Mouse (Mus musculus) cerebellum, adult 11-12 months (tissue): ENCODE measurements around the gene Zfp948.
A peak's percentile ranks its signal among the peaks of the same experiment; 100 is the strongest.
"Not testable (repeated sequence)": the region's sequence is repeated elsewhere in the genome, so short reads cannot be mapped to it uniquely, and the experiment has no call there.

Source experiments
- DNase-seq: peaks from one replicate; pipeline ENCODE4 v3.0.0; 2022

Zfp948 gene

DNA sequence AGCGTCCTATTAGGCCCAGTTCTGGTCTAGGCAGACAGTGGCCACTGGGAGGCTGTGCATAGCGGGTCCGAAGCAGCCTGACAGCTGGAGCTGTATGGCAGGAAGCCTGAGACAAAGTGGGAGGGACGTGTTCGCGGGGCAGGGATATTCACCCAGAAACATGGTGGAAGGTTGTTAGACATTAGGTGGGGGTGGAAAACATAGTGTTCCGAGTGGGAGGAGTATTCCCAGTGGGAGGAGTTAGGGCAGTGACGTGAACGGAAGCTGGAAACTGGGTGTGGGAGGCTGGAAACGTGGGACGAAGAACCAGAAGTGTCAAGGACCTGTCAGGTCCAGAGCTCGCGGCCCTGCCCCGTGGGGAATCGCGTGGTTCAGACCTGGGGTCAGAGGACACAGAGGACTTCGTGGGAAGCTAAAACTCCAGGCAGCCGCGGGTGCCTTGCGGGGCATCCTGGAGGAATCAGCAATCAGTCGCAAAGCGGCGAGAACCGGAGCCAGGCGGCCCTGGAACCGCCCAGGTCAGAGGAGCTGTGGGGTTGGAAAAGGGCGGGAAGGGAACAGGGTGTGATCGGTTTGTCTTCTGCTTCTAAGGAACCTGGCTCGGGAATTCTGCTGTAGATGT lies at the start of gene Zfp948:
TSS of gene Zfp948 (plus strand) at position 281 of the 622 bp plus-strand sequence.
- DNase-seq, result peak; percentile 80

DNA sequence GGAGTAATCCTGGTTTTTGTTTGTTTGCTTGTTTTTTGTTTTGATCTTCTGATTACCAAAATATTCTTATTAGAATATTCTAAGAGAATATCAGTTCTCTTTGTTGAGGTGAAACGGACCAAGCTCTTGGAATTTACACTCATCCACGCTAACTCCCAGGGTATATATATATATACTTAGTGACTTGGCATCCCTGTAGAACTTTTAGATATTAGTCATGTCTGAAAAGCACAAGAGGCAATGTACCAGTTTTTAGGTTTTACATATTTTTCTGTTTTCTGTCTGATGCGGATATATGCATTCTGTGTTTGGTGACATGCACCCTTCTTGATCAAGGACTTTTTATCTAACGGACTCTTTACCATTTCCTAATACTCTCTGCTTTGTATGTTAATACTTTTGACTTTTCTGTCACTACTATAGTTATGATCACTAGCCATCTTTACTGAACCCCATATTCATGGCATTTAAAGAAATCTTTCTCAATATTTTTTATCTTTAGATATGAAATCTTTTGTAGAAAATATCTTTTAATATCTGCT lies 49.6 kb upstream of the Zfp948 start:
- no peak for DNase-seq

DNA sequence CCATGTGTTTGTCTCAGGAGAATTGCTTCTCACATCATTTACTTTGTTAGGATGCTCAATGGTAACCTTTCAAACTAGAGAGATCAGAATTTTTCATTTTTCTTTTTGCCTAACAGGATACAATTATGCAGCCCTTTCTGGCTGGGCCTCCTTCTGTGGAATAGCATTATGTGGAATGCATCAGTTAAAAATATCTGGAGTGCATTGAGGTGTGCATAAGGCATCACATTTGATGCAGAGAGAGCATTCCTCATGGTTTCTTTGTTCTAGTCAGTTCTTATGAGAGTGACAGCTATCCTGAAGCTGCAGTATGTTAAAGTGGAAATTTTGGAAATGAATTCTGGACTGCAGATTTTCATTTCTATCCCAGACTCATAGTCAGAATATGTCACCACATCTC lies 40.5 kb upstream of the Zfp948 start:
- DNase-seq, result no peak

DNA sequence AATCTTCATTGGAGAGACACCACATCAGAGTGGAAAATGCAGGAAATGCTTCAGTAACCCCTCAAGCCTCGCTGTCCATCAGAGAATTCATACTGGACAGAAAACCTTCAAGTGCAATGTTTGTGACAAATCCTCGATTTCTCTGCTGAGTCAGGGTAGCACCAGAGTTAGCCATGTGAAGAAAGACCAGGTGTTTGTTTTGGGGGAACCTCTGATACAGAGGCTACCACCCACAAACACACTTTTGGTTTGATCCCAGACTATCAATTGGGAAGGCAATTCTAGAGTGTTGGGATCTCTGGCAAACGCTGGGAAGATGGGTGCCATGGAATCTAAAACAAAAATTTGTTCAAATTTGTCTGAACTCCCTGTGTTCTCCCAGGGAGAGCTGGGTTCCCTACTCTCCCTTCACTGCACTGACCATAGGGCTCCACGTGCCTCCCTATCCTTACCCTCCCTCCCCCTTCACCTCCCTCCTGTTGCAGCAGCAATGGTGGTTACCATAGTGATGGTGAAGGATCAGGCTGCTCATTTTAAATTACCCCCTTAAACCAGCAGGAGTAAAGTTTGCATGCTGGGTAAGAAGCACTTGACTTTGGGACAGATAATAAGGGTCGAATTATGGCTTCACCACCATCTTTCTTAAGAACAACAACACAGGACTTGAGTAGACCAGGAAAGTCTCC lies 36.0 kb upstream of the Zfp948 start:
- DNase-seq, result peak; percentile 16

DNA sequence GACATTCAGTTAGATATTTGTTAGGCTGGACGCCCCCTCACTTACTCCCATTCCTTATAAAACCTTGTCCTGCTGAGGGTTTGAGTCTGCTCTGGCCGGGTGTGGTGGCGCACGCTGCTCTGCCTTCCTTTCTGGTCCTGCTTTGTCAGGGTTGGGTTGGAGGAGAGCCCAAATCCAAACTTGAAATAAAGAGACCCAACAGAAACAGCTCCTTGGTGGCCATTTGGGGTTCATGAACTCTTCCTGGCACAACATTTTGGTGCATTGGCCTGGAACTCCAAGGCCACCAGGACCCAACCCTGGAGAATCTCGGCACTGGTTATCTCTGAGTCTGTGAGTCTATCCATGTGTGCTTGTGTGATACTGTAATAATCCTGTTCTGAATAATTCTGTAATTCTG lies 35.2 kb upstream of the Zfp948 start:
- DNase-seq, result peak; percentile 51

DNA sequence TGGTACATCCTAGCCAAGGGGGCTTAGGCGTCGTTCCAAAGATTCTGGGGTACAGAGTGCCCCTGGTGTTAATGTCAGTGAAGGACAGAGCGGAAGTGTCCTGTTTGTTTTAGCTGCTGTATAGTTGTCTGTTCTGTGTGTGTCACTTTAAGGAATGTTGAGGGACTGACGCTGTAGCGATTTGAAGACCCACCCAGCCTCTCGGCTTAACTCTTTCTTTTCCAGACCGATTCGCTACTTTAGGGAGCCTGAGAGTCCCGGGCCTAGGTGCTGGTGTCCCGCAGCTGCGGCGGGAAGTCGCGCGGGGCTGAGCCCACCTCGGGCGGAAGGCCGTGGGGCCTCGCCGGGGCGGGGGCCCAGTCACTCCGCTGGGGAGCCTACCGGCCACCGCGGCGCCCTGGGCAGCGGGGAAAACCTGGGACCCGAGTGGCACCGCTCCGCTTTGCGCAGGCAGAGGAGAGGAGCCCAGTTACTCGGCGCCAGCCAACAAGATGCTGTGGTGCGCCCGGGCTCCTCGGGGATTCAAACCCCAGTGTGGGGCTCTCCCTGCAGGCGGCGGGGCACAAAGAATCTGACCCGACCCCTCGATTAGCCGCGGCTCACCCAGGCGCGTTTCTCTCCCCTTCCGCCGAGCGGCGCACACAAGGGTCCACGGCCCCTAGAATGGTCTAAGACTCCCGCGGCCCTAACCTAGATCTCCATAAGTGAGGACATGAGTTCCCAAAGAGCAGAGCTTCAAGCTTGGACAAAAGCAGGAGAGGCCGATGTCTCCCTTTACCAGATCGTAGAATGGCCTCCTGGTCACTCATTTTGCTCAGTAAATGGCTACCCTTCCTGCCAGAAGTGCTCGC lies 34.5 kb upstream of the Zfp948 start:
- DNase-seq, result peak; percentile 72

DNA sequence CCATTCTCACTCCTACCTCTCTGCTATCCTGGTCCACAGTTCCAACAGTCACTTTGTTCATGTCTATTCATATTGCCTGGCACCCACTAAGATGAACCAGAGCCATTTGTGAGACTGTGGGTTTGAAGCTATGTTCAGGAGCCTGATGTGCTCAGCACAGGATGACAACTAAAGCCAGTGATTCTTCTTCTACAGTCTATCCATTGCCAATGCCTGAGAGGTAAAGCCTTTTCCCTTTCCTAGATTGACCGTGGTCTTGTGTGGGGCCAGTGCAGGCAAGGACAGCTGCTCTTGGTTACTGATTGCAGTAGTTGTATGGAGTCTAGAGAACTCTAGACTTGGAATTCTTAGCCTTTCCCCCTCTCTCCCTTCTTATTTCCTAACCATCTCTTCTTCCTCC lies 32.8 kb upstream of the Zfp948 start:
- DNase-seq, result peak; percentile 15

DNA sequence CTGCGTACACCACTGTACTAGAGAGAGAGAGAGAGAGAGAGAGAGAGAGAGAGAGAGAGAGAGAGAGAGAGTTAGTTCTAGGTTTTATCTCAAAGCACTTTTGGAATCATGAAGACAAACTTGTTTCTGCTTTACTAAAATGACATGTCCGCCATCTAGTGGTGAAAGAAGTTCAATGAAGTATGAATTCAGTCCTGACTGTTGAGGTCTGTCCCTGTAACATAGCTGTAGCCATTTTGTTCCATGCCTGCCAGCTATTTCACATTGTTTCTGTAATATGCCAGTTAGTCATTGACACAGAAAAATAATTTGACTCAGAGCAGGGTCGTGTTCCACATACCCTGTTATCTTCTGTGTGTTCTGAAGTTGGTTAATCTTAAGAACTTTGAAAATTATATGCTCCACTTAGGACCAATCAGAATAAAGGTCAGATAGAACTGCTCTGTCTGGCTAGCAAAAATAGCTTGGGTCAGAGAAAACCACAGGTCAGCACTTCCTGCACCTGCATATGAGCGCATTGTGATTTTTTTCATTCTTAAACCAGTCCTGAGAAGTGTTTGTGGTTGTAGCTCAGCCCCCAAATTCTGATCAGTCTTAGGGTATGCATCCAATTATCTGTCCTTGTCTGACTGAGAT lies 32.2 kb upstream of the Zfp948 start:
- peak; percentile 16 for DNase-seq

DNA sequence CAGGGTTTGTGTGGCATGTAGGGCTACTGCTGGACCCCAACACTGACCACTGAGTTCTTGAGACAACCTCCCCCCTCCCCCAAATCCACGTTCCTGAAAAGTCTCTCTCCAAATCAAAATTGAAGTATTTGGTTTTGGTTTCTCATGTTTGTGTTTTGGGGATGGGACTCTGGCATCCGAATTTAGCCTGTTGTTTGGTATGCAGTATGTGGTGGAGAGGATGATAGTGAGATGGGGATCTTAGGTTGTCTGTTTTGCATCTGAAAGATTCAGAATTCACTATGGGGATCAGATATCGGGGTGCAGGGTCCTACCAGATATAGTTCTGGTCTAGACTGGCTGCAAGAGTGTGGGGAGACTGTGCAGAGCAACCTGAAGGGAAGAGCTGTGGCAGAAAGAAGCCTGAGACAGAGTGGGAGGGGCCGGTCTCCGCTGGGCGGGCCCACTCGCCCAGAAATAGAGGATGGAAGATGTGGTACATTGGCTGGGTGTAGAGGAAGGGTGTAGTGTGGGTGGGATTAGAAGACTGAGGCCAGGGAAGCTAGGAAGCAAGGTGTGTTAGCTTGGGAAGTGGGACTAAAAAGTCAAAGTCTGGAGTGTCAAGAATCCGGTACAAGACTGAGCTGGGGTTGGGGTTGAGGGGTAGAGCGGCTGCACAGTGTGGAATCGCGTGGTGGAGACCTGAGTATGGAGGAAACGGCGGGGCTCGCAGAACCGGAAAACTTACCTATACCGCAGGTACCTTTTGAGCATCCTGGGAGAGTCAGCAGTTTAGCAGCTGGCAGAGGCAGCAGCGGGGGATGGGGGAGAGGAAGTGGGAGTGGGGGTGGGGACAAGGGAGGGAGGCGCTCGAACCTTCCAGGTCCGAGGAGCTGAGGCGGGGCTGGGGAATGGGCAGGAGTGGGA lies 31.5 kb upstream of the Zfp948 start, which contains the start of gene Zfp52:
TSS of gene Zfp52 (plus strand) at position 444 of the 906 bp plus-strand sequence.
- DNase-seq, result peak; percentile 71

DNA sequence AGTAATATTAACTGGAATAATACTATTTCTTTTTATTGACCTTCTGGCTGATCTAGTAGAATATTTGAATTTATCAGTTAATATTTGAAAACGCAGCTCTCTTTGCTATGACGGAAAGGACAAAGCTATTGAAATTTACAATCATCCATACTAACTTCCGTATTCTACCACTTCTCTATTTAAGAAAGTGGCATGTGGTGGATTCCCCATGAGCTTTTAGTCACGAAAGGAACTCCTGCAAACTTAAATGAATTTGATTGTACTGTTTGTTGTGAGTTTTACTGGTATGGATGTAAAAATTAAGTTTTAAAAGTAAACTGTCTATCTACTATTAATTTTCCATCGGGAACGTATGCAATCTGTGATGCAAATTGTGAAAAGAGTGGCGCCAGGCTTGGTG lies 30.7 kb upstream of the Zfp948 start:
- DNase-seq, result no peak

DNA sequence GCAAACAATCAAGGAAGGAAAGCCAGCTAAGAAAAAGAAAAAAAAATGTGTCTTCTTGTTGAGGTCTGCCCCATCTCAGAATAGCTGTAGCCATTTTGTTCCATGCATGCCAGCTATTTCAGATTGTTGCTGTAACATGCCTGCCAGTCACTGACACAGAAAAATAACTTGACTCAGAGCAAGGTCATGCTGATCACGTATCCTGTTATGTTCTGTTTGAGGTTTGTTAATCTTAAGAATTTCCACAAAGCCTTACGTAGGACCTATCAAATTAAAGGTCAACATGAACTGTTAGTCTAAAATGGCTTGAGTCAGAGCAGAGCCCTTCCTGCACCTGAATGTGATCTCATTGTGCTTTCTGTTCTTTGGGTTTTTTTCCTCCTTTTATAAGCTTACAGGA lies 30.1 kb upstream of the Zfp948 start:
- DNase-seq, result no peak

DNA sequence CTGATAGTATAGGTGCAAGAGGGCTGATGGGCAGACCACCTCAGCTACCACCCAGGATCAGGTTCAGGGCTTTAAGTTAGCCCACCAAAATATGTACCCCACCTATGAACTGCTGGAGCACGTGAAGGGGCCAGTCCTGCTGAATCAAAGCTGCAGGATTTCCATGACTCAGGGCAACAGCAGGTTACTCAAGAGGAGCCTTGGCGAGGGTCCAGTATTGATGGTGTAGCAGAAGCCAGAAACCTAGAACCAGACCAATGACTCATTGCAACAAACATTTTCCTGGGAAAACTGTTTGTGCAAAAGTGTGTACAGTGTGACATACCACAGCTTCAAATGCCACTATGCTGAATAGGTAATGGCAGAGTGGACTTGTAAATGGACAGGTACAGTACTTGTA lies 9.0 kb upstream of the Zfp948 start:
- DNase-seq, result peak; percentile 18

DNA sequence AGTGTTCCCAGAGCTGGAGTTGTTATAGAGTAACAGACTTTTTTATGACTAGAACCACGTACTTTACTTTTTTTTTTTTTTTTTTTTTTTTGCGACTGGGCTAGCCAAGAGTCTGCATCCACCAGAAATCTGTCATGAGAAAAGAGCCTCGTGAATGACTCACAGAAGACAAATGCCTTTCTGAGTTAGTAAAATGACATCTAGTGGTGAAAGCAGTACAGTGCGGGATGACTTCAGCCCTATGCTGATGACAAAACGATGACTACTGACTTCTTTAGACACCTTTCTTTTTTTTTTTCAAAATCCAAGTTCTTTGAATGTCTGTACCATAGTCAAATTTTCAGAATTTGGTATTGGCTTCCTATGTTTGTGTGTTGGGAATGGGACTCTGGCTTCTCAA lies 588 bp upstream of the Zfp948 start:
- peak; percentile 52 for DNase-seq

DNA sequence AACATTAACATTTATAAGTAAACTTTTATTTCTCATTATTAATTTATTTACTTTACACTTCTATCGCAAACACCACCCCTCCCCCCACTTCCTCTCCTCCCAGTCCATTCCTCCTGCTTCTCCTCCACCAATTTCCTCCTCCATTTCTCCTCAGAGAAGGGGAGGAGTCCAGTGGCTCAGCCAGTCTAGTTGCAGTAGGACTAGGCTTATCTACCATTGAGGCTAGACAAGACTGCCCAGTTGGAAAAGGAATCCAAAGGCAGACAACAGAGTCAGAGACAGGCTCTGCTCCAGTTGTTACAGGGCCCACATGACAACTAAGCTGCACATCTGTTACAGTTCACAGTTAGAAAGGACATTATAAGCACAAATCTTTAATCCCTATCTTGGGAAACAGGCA lies 888 bp downstream of the Zfp948 start:
- DNase-seq, result peak; percentile 25

DNA sequence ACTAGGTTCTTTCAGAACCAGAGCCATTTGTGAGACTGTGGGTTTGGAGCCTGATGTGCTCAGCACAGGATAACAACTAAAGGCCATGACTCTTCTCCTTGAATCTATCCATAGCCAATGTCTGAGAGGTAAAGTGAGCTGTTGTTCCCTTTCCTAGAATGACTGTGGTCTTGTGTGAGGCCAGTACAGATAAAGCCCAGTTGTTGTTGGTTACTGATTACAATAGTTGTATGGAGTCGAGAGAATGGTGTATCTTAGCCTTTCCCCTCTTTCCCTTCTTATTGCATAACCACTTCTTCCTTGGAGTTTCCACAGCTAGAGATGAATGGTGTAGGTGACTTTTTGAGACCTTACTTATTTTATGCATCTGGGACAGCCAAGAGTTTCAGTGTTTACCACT lies 12.3 kb downstream of the Zfp948 start:
- no peak for DNase-seq

DNA sequence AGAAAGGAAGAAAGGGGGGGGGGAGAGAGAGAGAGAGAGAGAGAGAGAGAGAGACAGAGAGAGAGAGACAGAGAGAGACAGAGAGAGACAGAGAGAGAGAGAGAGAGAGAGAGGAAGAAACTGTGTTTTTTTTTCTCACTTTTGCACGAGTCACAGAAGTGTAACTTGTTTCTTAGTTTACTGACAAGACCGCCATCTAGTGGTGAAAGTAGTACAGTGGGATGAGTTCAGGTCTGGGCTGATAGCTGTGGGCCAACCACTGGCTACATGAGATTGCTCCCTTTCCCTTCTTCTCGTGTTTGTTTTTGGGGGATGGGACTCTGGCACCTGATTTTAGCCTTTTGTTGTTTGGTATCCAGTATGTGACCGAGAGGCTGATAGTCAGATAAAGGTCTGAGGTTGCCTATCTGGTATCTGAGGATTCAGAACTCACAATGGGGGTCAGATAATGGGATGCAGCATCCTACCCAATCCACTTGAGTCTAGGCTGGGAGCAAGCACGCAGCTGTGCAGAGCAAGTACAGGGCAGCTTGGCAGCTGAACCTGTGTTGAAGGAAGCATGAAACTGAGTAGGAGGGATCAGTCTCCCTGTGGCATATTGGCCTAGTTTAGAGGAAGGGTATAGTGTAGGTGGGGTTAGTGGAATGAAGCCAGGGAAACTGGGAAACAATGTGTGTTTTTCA lies 12.8 kb downstream of the Zfp948 start:
- DNase-seq, result no peak

DNA sequence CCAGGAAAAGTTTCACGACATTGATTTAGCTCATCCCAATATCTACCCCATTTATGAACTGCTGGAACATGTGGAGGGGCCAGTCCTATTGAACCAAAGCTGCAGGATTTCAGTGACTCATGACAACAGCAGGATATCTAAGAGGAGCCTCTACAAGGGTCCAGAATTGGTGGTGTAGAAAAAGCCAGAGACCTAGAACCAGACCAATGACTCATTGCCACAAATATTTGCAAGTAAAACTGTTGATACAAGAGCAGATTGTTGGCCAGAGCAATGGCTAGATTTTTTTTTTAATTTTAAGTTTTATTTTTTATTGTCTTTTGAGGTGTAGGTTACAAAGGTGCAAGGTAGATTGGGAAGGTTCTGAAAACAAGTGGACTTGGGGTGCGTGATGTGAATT lies 18.7 kb downstream of the Zfp948 start:
- no peak for DNase-seq

DNA sequence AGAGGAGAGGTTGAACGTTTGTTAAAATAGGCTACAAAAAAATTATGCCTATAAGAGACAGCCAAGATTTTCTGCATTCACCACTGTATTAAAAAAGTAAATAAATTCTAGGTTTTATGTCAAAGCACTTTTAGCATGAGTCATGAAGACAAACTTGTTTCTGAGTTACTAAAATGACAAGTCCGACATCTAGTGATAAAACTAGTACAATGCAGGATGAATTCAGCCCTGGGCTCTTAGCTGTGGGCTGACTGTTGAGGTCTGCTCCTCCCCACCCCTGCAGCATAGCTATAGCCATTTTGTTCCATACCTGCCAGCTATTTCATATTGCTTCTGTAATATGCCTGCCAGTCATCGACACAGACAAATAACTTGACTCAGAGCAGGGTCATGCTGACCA lies 49.5 kb downstream of the Zfp948 start:
- no peak for DNase-seq

DNA sequence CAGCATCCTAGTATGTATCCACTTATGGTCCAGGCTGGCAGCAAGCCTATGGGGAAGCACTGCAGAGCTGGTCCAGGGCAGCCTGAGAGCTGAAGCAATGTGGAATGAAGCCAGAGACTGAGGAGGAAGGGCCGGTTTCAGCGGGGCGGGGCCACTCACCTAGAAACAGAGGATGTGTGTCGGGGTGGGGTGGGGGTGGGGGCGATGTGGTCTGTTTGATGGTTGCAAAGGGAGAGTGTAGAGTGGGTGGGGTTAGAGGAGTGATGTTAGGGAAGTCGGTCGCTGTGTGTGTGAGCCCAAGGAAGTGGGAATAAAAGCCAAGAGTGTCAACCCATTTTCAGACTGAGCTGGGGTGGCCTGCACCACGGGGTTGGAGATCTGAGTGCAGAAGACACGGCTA lies 50.5 kb downstream of the Zfp948 start:
- DNase-seq, result no peak

DNA sequence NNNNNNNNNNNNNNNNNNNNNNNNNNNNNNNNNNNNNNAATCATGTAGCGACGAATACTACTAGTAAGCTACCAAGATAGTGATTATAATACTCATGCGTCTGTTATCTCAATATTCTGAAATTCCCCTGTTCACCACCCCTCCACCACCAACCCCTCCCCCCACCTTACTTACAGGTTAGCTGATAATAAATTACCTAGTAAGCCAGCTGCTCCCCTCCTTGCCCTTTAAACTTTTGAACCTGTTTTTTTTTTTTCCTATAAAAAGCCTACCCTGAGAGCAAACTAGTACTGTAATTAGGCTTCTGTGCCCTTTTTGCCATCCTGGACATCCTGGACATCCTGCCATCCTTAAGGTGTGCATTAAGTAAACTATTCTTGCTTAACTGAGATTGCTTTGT lies 56.8 kb downstream of the Zfp948 start:
- DNase-seq, result no peak

DNA sequence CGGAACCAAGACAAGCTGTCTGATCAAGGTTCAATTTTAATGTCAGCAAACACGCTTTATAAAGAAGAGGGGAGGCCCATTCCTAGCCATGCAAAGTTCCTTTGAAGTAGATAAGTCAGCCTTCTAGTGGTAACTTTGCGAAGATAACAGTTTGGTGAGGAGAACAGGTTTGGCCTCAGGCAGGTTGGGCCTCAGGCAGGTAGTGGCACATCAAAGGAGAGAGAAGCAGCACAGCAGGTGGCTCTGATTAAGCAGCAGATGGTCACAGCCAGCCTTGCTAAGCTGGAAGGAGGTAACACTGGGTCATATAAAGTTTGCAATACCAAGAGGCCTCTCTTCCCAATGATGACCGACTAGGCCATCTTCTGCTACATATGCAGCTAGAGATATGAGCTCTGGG lies 69.0 kb downstream of the Zfp948 start:
- not testable (repeated sequence) for DNase-seq
